Mouse (Mus musculus): ENCODE results near the gene Sdk2. TPM values are rescaled to one million over a fixed set of nuclear protein-coding genes. Genes with fewer than 3 reads are reported as not detected.

The Sdk2 gene
- total and polyA plus RNA-seq, 3 experiments: 0.22 TPM; not detected in 2

DNA sequence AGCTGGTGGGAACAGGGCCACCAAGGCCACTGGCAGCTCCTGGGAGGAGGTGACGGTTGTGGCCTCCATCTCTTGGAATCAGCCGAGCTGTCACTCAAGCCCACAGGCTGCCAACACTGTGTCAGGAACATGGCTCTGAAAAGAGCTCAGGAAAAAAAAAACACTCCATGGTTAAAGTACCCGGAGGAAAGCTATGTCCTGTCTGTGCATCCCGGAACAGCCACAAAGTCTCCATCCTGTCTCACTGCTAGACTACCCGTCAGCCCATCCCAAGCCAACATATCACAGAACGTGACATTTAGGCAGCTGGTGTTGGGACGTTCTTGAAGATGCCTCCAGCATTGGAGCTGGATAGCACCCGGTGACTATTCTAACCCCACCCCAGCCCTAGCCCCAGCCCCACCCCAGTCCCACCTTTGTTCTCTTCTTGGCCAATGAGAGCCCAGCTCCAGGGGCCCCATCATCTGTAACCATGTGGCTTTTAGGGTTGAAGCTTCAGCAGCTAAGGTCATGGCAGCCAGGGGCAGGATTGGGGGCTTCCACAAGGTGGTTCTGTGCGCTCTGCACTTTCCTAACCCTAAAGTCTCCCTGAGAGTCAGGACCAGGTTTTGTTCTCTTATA lies 263.4 kb downstream of the Sdk2 start:
- ATAC-seq (ENCODE audit: extremely low read depth, insufficient number of reproducible peaks, low FRiP score, poor library complexity, severe bottlenecking): no peak
- Histone ChIP-seq H3K4me1 (ENCODE audit: insufficient read depth, low read depth, low read length) (peaks cover 8% of the 10 kb centered on the region), H3K4me3 (ENCODE audit: low read depth, low read length) (no peak overlapping the region; the same call in 1 of the 2 replicates), H3K36me3 (replicated peaks) (no peaks in the 10 kb centered on the region), H3K9me3 (replicated peaks) (peaks cover 15% of the 10 kb centered on the region), H3K27me3 (ENCODE audit: insufficient read depth, low read length) (peaks cover 11% of the 10 kb centered on the region)
- DNase-seq (ENCODE audit: low spot score): no peak
- TF ChIP-seq CTCF (IDR thresholded peaks at IDR 0.05; ENCODE audit: low read depth, low read length) (no peak), GATA2 (IDR thresholded peaks at IDR 0.05; ENCODE audit: borderline replicate concordance, low read depth, low read length) (no peak), GATA1 (IDR thresholded peaks at IDR 0.05; ENCODE audit: borderline replicate concordance, low read length) (no peak), TAL1 (conservative IDR thresholded peaks at IDR 0.05; ENCODE audit: low read depth, low read length) (no peak), POLR2AphosphoS5 (IDR thresholded peaks at IDR 0.05; ENCODE audit: insufficient replicate concordance, low read depth, low read length) (no peak)

DNA sequence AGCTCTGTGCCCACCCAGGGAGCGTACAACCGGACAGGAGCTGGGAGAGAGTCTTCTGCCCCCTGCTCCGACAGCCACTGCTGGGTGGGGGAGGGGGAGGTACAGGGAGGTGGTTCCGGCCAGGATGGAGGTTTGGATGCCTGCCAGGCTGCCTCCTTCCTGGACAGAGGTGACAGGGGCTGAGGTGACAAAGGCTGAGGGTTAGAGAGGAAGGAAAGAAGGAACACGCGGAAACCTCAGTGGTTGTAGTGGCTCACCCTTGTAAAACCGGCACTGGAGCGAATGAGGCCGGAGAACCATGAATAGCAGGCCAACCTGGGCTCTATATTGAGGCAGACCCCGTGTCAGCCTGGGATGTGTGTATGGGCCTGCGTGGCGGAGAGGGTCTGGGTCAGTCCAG lies 264.4 kb downstream of the Sdk2 start:
- Histone ChIP-seq H3K4me1 (ENCODE audit: insufficient read depth, low read depth, low read length) (peaks cover 8% of the 10 kb centered on the region), H3K9me3 (replicated peaks) (peaks cover 15% of the 10 kb centered on the region), H3K36me3 (replicated peaks) (no peaks in the 10 kb centered on the region), H3K4me3 (ENCODE audit: low read depth, low read length) (no peak overlapping the region), H3K27me3 (ENCODE audit: insufficient read depth, low read length) (peaks cover 11% of the 10 kb centered on the region)
- ATAC-seq (ENCODE audit: extremely low read depth, insufficient number of reproducible peaks, low FRiP score, poor library complexity, severe bottlenecking): no peak
- TF ChIP-seq TAL1 (conservative IDR thresholded peaks at IDR 0.05; ENCODE audit: low read depth, low read length) (no peak), GATA2 (IDR thresholded peaks at IDR 0.05; ENCODE audit: borderline replicate concordance, low read depth, low read length) (no peak), GATA1 (IDR thresholded peaks at IDR 0.05; ENCODE audit: borderline replicate concordance, low read length) (no peak), POLR2AphosphoS5 (IDR thresholded peaks at IDR 0.05; ENCODE audit: insufficient replicate concordance, low read depth, low read length) (no peak), CTCF (IDR thresholded peaks at IDR 0.05; ENCODE audit: low read depth, low read length) (no peak)
- DNase-seq (ENCODE audit: low spot score): no peak

DNA sequence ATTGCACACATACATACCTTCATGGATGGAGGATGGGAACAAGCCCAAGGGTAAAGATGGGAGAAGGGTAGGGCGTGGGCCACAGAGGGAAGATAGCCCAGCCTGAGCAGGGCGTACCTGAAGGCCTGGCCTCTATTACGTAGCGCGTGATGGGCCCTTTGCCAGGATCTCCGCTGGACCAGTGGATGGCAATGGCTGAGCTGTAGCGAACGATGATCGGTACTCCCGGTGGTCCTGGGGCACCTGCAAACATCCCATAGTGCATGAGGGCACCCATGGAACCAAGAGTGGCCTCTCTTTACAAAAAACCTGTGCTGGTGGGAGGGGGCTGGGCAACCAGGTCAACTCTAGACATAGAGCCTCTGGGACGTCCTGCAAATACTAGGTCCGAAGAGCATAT lies 266.8 kb downstream of the Sdk2 start:
- DNase-seq (ENCODE audit: low spot score): no peak
- Histone ChIP-seq H3K9me3 (replicated peaks) (peaks cover 15% of the 10 kb centered on the region), H3K27me3 (ENCODE audit: insufficient read depth, low read length) (peaks cover 15% of the 10 kb centered on the region), H3K4me1 (ENCODE audit: insufficient read depth, low read depth, low read length) (no peaks in the 10 kb centered on the region), H3K4me3 (ENCODE audit: low read depth, low read length) (no peak overlapping the region), H3K36me3 (replicated peaks) (no peaks in the 10 kb centered on the region)
- TF ChIP-seq CTCF (IDR thresholded peaks at IDR 0.05; ENCODE audit: low read depth, low read length): no peak
- TF ChIP-seq GATA2 (IDR thresholded peaks at IDR 0.05; ENCODE audit: borderline replicate concordance, low read depth, low read length): no peak
- TF ChIP-seq POLR2AphosphoS5 (IDR thresholded peaks at IDR 0.05; ENCODE audit: insufficient replicate concordance, low read depth, low read length): no peak
- no peak for TF ChIP-seq GATA1 (IDR thresholded peaks at IDR 0.05; ENCODE audit: borderline replicate concordance, low read length)
- no peak for TF ChIP-seq TAL1 (conservative IDR thresholded peaks at IDR 0.05; ENCODE audit: low read depth, low read length)
- no peak for ATAC-seq (ENCODE audit: extremely low read depth, insufficient number of reproducible peaks, low FRiP score, poor library complexity, severe bottlenecking)

DNA sequence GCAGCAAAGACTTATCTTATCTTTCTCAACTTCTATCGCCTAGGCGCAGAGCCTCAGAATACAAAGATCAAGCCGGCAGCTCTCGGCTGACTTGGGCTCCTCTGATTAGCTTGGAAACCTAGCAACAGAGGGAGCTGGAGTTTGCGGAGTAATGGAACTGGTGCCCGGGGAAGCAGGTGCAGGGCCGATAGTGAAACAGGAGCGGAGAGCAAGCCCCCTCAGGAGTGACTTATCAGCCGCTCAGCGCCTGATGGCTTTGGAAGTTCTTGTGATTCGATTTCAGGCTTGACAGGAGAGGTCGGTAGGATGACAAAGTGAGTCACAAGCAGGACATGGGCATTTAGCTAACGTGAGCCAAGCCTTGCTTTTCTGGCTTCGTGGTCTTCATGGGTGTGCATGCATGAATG lies 267.8 kb downstream of the Sdk2 start:
- Histone ChIP-seq H3K27me3 (ENCODE audit: insufficient read depth, low read length) (peaks cover 15% of the 10 kb centered on the region), H3K4me3 (ENCODE audit: low read depth, low read length) (no peak overlapping the region), H3K4me1 (ENCODE audit: insufficient read depth, low read depth, low read length) (no peaks in the 10 kb centered on the region), H3K9me3 (replicated peaks) (peaks cover 15% of the 10 kb centered on the region), H3K36me3 (replicated peaks) (no peaks in the 10 kb centered on the region)
- ATAC-seq (ENCODE audit: extremely low read depth, insufficient number of reproducible peaks, low FRiP score, poor library complexity, severe bottlenecking) (no peak), DNase-seq (ENCODE audit: low spot score) (no peak)
- TF ChIP-seq GATA2 (IDR thresholded peaks at IDR 0.05; ENCODE audit: borderline replicate concordance, low read depth, low read length): no peak
- TF ChIP-seq GATA1 (IDR thresholded peaks at IDR 0.05; ENCODE audit: borderline replicate concordance, low read length): no peak
- no peak for TF ChIP-seq TAL1 (conservative IDR thresholded peaks at IDR 0.05; ENCODE audit: low read depth, low read length)
- no peak for TF ChIP-seq POLR2AphosphoS5 (IDR thresholded peaks at IDR 0.05; ENCODE audit: insufficient replicate concordance, low read depth, low read length)
- TF ChIP-seq CTCF (IDR thresholded peaks at IDR 0.05; ENCODE audit: low read depth, low read length): no peak

DNA sequence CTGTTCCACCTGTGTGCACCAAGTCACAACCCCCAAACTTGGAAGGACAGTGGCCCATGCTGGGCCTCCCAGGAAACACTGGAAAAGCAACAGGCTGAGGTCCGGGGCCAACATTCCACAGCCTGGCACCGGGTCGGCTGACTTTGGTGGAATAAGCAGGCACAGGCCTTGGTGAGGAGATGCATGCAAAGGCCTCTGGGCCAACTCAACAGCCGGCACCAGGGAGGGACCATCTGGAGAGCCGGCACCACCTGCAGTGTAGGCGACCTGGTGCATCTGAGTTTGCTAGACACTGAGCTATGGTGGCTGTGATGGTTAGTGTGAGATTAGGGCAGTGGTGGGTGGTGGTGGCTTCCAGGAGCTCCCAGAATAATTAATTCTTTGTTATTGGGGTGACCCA lies 268.8 kb downstream of the Sdk2 start:
- no peak for ATAC-seq (ENCODE audit: extremely low read depth, insufficient number of reproducible peaks, low FRiP score, poor library complexity, severe bottlenecking)
- no peaks in the 10 kb centered on the region for H3K4me1 ChIP-seq (ENCODE audit: insufficient read depth, low read depth, low read length)

DNA sequence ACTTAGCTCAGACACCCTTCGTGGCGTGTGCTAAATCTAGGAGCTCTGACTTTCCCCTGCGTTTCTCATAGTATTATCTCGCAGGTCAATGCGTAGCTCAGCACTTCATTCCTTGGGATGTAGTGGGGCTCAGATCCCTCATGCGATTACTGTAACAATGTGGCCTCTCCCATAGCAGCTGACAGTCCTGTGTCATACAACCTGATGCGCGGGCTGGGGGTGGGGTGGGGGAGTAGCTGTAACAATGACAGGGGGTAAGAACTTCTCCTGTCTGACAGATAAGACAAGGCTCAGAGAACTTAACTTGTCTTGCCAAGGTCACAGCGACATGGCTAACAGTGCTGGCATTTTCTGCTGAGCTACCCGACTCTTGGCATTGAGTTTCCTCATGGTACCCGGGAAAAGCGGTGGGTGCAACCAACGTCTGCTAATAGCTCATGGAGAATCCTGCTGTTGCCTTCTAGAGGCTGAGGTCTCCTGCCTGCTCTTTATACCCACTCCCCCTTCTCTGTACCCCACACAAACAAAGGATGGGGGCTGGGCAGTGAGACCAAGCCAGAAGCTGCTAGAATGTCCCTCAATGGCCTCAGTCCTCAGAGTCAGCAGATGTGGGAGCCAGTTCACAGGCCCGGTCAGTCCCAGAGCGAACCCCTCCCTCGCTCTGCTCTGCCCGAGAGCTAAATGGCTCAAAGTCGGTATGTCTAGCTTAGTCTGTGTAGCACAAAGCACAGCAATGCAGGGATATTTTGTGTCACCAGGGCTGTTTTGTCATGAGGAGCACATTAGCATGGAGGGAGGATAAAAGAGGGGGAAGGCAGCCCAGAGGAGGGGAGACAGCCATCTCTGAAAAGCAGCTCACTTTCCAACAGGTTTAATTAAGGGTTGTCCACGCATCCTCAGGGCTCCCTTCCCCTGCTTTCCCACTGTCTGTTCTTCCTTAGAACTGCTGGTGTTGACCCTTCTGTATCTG lies 269.5 kb downstream of the Sdk2 start:
- Histone ChIP-seq H3K4me3 (ENCODE audit: low read depth, low read length) (no peak overlapping the region), H3K4me1 (ENCODE audit: insufficient read depth, low read depth, low read length) (no peaks in the 10 kb centered on the region), H3K36me3 (replicated peaks) (no peaks in the 10 kb centered on the region), H3K9me3 (replicated peaks) (peaks cover 15% of the 10 kb centered on the region), H3K27me3 (ENCODE audit: insufficient read depth, low read length) (peaks cover 12% of the 10 kb centered on the region)
- no peak for ATAC-seq (ENCODE audit: extremely low read depth, insufficient number of reproducible peaks, low FRiP score, poor library complexity, severe bottlenecking)
- no peak for TF ChIP-seq GATA2 (IDR thresholded peaks at IDR 0.05; ENCODE audit: borderline replicate concordance, low read depth, low read length)
- no peak for TF ChIP-seq CTCF (IDR thresholded peaks at IDR 0.05; ENCODE audit: low read depth, low read length)
- no peak for TF ChIP-seq GATA1 (IDR thresholded peaks at IDR 0.05; ENCODE audit: borderline replicate concordance, low read length)
- no peak for TF ChIP-seq POLR2AphosphoS5 (IDR thresholded peaks at IDR 0.05; ENCODE audit: insufficient replicate concordance, low read depth, low read length)
- TF ChIP-seq TAL1 (conservative IDR thresholded peaks at IDR 0.05; ENCODE audit: low read depth, low read length): no peak
- no peak for DNase-seq (ENCODE audit: low spot score)

More for the DNA sequence above, 268.8 kb downstream of the Sdk2 start:
- peaks cover 15% of the 10 kb centered on the region for H3K9me3 ChIP-seq (replicated peaks)
- H3K36me3 ChIP-seq (replicated peaks): no peaks in the 10 kb centered on the region
- no peak for DNase-seq (ENCODE audit: low spot score)
- H3K27me3 ChIP-seq (ENCODE audit: insufficient read depth, low read length): peaks cover 13% of the 10 kb centered on the region
- no peak overlapping the region for H3K4me3 ChIP-seq (ENCODE audit: low read depth, low read length)
- no peak for TF ChIP-seq TAL1 (conservative IDR thresholded peaks at IDR 0.05; ENCODE audit: low read depth, low read length)
- no peak for TF ChIP-seq CTCF (IDR thresholded peaks at IDR 0.05; ENCODE audit: low read depth, low read length)
- TF ChIP-seq GATA1 (IDR thresholded peaks at IDR 0.05; ENCODE audit: borderline replicate concordance, low read length): no peak
- TF ChIP-seq GATA2 (IDR thresholded peaks at IDR 0.05; ENCODE audit: borderline replicate concordance, low read depth, low read length): no peak
- TF ChIP-seq POLR2AphosphoS5 (IDR thresholded peaks at IDR 0.05; ENCODE audit: insufficient replicate concordance, low read depth, low read length): no peak

All from G1E (cell line).